Mouse (Mus musculus) liver, postnatal 0 days (tissue): ENCODE results near the gene Il11ra2. TPM values are rescaled to one million over a fixed set of nuclear protein-coding genes. Genes with fewer than 3 reads are reported as not detected.
"Not testable (repeated sequence)": the region's sequence is repeated elsewhere in the genome, so short reads cannot be mapped to it uniquely, and the experiment has no call there.

Source experiments
- ATAC-seq: fragments of 200-750 bp; cut with Nextera tagmentation; 2 replicates; pipeline ENCODE4 v1.8.0; 2017; ENCODE audit warnings: mild to moderate bottlenecking, moderate library complexity
- DNase-seq: peaks from one replicate; pipeline ENCODE4 v3.0.0-alpha.2; 2016
- H3K27ac ChIP-seq: fragments of 300-500 bp; sonication (generic); 2 replicates; pipeline ENCODE4 v1.5.1; 2014; ENCODE audit warnings: antibody characterized with exemption, moderate library complexity, mild to moderate bottlenecking, low read depth
- H3K27me3 ChIP-seq: fragments of 300-500 bp; sonication (generic); 2 replicates; pipeline ENCODE4 v1.6.1; 2014; ENCODE audit warnings: low read length, control low read depth, mixed read lengths; ENCODE audit not compliant: insufficient read depth
- H3K36me3 ChIP-seq: fragments of 300-500 bp; sonication (generic); replicated peaks from 2 replicates; pipeline ENCODE4 v1.6.1; 2014; ENCODE audit warnings: mild to moderate bottlenecking, control low read depth, low read length, moderate library complexity, mixed read lengths; ENCODE audit not compliant: insufficient read depth
- H3K4me1 ChIP-seq: fragments of 300-500 bp; sonication (generic); 2 replicates; pipeline ENCODE4 v1.6.1; 2014; ENCODE audit warnings: antibody characterized with exemption, mild to moderate bottlenecking, control low read depth; ENCODE audit not compliant: insufficient read depth
- H3K4me2 ChIP-seq: fragments of 300-500 bp; sonication (generic); 2 replicates; pipeline ENCODE4 v1.6.1; 2014; ENCODE audit warnings: low read depth, mild to moderate bottlenecking, low read length, moderate library complexity, mixed read lengths
- H3K4me3 ChIP-seq: fragments of 300-500 bp; sonication (generic); 2 replicates; pipeline ENCODE4 v1.5.1; 2014; ENCODE audit warnings: low read depth, low read length
- H3K9ac ChIP-seq: fragments of 300-500 bp; sonication (generic); replicated peaks from 2 replicates; pipeline ENCODE4 v1.6.1; 2014; ENCODE audit warnings: mild to moderate bottlenecking, moderate library complexity
- H3K9me3 ChIP-seq: fragments of 300-500 bp; sonication (generic); 2 replicates; pipeline ENCODE4 v1.6.1; 2016; ENCODE audit warnings: mild to moderate bottlenecking, control low read depth, low read length, mixed read lengths
- whole genome bisulfite sequencing: fragments of 180-500 bp; shearing (Covaris S2); extraction: QIAGEN DNeasy Blood & Tissue Kit; methylation state at CpG from one replicate; pipeline ENCODE4 v1.1.7; 2014; ENCODE audit not compliant: insufficient replicate concordance; 5-methylcytosine and 5-hydroxymethylcytosine counted together
- polyA plus RNA-seq: library from polyadenylated mRNA; unstranded; fragments of >200 nt; fragmentation: Nextera tagmentation; extraction: Ambion mirVana; gene quantifications from 2 replicates; pipeline ENCODE4 v1.2.1, GENCODE M21; 2015

Il11ra2 gene
- polyA plus RNA-seq, result not detected in 2 replicates

GRCm38 (mm10) chr4:42661793-42662192, at the start of gene Il11ra2:
Il11ra2 (minus strand) TSS chr4:42661893.
- H3K4me1 ChIP-seq, DNase-seq, ATAC-seq, H3K36me3 ChIP-seq, H3K9me3 ChIP-seq, H3K4me2 ChIP-seq, H3K4me3 ChIP-seq, H3K27ac ChIP-seq, H3K27me3 ChIP-seq, H3K9ac ChIP-seq: not testable (repeated sequence)
- WGBS, result no CpG with 5 or more reads among the region's 3 CpGs

DNA sequence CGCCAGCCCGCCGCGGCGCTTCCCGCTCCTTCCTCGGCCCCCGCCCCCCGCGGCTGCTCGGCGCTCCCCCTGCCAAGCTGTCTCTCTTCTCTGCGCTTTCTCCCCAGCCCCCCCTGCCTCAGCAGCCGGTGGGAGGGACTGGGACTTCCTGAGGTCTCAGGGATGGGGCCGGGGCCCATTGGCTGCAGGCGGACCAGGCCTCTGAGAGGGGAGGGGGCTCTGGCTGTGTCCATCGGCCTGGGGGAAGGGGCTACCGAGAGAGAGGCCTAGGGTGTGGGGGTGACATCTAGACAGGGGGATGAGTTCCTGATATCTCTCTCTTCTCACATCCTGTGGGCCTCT, 20.5 kb upstream of the Il11ra2 start:
- WGBS, result no CpG with 5 or more reads among the region's 18 CpGs
- not testable (repeated sequence) for H3K4me3 ChIP-seq, H3K36me3 ChIP-seq, ATAC-seq, H3K9me3 ChIP-seq, H3K27ac ChIP-seq, H3K27me3 ChIP-seq, H3K9ac ChIP-seq, DNase-seq, H3K4me2 ChIP-seq, H3K4me1 ChIP-seq

- H3K4me1 ChIP-seq, H3K4me2 ChIP-seq, H3K27me3 ChIP-seq, H3K9me3 ChIP-seq, H3K36me3 ChIP-seq, H3K27ac ChIP-seq, ATAC-seq, DNase-seq, H3K9ac ChIP-seq, H3K4me3 ChIP-seq: not testable (repeated sequence)
- no CpG with 5 or more reads among the region's 66 CpGs for WGBS
These were observed 19.9 kb upstream of the Il11ra2 start for GRCm38 (mm10) chr4:42681473-42682182.

DNA sequence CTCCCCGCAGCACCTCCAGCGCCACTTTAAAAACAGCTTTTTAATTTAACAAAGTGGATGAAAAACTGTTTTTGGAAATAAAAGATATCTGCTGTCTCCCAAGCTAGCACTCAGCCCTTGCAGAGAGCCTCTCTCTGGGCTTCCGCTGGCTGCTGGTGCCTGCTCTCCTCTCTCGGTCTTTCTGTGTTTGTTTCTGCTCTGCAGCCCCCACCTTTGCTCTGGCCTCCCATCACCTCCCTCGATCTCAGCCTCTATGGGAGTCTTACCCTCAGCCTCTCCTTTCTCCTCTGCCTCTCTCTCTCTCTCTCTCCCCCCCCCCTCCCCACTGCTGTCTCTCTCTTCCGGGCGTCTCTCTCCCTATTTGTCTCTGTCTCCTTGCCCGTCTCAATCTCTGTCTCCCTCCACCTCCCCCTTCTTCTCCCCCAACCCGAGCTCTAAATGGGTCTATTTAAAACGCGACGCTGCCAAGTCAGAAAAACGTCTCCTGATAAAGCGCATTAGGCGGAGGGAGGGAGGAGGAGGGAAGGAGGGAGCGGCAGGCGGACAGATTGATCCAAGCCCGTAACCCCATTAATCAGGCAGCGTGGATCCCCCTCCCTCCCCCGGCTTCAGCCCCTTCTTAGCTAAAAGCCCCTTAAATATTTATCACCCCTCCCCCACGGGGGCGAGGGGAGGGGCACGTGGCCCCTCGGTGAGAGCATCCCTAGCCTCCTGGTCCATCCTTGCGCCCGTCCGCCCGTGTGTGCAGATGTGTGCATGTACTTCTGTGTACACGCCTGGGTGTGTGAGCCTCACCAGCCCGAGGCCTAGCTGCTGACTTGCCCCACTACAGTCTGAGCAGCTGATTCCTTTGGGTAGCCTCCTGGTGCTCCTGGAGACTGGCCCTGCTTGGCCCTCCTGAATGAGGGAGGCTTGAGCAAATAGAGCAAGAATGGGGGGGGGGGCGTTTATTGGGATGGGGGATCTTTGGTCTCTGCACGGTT, 19.0 kb upstream of the Il11ra2 start:
- not testable (repeated sequence) for DNase-seq, ATAC-seq
- no CpG with 5 or more reads among the region's 32 CpGs for WGBS

DNA sequence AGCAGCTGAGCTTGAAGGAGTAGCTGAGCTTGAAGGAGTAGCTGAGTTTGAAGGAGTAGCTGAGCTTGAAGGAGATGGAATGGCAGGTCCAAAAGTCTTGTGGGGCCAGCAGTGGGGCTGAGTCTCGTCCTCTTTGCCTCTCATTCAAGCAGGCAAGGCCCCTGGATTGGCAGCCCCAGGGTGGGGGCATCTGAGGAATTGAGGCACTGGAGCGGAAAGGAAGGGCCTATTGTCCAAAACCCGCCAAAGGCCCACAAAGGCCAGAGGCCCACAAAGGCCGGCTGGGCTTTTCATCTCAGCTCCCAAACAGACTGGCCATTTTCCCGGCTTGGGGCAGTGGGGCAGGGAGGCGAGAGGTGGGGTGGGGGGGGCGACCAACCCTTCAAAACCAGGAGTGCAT, 17.7 kb upstream of the Il11ra2 start:
- H3K27ac ChIP-seq, result not testable (repeated sequence)

More for the DNA sequence above, 19.0 kb upstream of the Il11ra2 start:
- not testable (repeated sequence) for H3K9ac ChIP-seq, H3K4me3 ChIP-seq, H3K4me1 ChIP-seq, H3K9me3 ChIP-seq, H3K4me2 ChIP-seq, H3K36me3 ChIP-seq, H3K27me3 ChIP-seq, H3K27ac ChIP-seq

DNA sequence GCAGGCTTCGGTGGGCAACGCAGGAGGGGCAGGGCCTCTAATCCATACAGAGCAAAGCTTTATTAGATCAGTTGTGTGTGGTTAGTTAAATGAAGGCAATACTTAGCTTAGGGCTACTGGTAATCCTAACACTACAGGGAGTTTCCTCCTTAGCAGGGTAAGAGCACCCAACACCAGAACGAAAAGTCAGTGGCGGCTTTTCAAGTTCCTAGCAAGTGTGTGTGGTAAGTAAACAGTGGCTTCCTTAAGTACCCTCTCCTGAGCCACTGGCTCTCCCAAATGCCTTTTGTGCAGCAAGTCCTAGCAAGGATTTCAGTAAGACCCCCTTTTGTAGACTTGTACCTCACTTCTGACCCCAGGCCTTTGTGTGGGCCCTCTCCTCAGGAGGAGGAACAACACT, 13.7 kb upstream of the Il11ra2 start:
- not testable (repeated sequence) for H3K4me2 ChIP-seq, H3K9ac ChIP-seq, ATAC-seq, H3K9me3 ChIP-seq, H3K4me3 ChIP-seq, DNase-seq, H3K27ac ChIP-seq, H3K36me3 ChIP-seq, H3K4me1 ChIP-seq, H3K27me3 ChIP-seq
- no CpG with 5 or more reads among the region's 4 CpGs for WGBS

More for the DNA sequence above, 17.7 kb upstream of the Il11ra2 start:
- H3K9ac ChIP-seq, H3K9me3 ChIP-seq, H3K4me3 ChIP-seq, H3K27me3 ChIP-seq, ATAC-seq, H3K36me3 ChIP-seq, H3K4me2 ChIP-seq, DNase-seq, H3K4me1 ChIP-seq: not testable (repeated sequence)
- no CpG with 5 or more reads among the region's 7 CpGs for WGBS

GRCm38 (mm10) chr4:42654951-42655350, 6.7 kb downstream of the Il11ra2 start, which contains the start of gene Ccl27b:
Ccl27b (plus strand) TSS chr4:42655251.
- not testable (repeated sequence) for ATAC-seq

DNA sequence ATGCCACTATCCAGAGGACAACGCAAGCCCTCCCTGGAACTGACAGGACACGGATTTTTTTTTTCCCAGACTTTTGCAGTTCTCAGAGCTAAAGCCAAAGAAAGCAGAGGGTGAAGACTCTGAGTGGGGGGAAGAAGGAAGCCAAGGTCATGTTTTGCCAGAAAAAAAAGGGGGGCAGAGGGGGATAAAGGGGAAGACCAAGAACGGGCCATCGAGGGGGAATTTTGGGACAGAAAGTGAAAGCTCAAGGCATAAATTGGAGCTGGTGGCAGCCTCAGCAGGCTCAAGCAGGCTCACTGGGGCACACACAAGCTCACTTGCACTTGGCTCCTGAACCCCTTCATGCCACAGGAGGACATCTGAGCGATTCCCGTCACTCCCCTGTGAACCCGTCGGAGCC, 32.3 kb downstream of the Il11ra2 start, which contains the start of gene Gm2564:
TSS of gene Gm2564 (plus strand) at position 301 of the 400 bp plus-strand sequence.
- H3K4me1 ChIP-seq, H3K27ac ChIP-seq, H3K4me3 ChIP-seq, H3K9ac ChIP-seq, H3K36me3 ChIP-seq, ATAC-seq, H3K4me2 ChIP-seq, H3K27me3 ChIP-seq, DNase-seq, H3K9me3 ChIP-seq: not testable (repeated sequence)
- WGBS, result no CpG with 5 or more reads among the region's 8 CpGs

More at GRCm38 (mm10) chr4:42654951-42655350, 6.7 kb downstream of the Il11ra2 start, which contains the start of gene Ccl27b:
- H3K4me1 ChIP-seq, H3K36me3 ChIP-seq, H3K4me2 ChIP-seq, H3K9ac ChIP-seq, H3K27ac ChIP-seq, H3K27me3 ChIP-seq, DNase-seq, H3K4me3 ChIP-seq, H3K9me3 ChIP-seq: not testable (repeated sequence)
- WGBS, result no CpG with 5 or more reads among the region's 9 CpGs

- H3K27me3 ChIP-seq, H3K36me3 ChIP-seq, H3K4me2 ChIP-seq, H3K4me3 ChIP-seq, H3K4me1 ChIP-seq, DNase-seq, H3K9me3 ChIP-seq, H3K9ac ChIP-seq, ATAC-seq, H3K27ac ChIP-seq: not testable (repeated sequence)
- no CpG with 5 or more reads among the region's 5 CpGs for WGBS
These were observed 49.8 kb downstream of the Il11ra2 start, which contains the start of gene Gm10591 for GRCm38 (mm10) chr4:42611895-42612294. Gm10591 (plus strand) TSS chr4:42612195.
